Mouse (Mus musculus): ENCODE measurements around the gene Sgsm3. TPM values are rescaled to one million over a fixed set of nuclear protein-coding genes. Genes with fewer than 3 reads are reported as not detected.

The Sgsm3 gene
- polyA plus RNA-seq, 1 experiment from 2014 or later: 56.1 TPM

- no peak overlapping the region for H3K27ac ChIP-seq (replicated peaks; ENCODE audit: low read depth, low read length)
- WGBS: 87% methylated on average over 5 of the region's 5 CpGs
- no peak for DNase-seq
- H3K4me3 ChIP-seq (replicated peaks; ENCODE audit: low read depth, low read length): no peak overlapping the region
- H3K4me2 ChIP-seq (ENCODE audit: low read length): no peak overlapping the region
- H3K9ac ChIP-seq (replicated peaks; ENCODE audit: low read length): no peak overlapping the region
- H3K9me3 ChIP-seq (ENCODE audit: control insufficient read depth, low read length): no peaks in the 10 kb centered on the region
- ATAC-seq (ENCODE audit: low FRiP score, low TSS enrichment): no peak
- no peaks in the 10 kb centered on the region for H3K4me1 ChIP-seq (ENCODE audit: control insufficient read depth, insufficient read depth, low read length)
- no peaks in the 10 kb centered on the region for H3K36me3 ChIP-seq (ENCODE audit: control insufficient read depth, insufficient read depth, low read length)
- H3K27me3 ChIP-seq (ENCODE audit: control insufficient read depth, insufficient read depth, low read length): no peaks in the 10 kb centered on the region
Observed at GRCm38 (mm10) chr15:80994959-80995358, 17.4 kb downstream of the Sgsm3 start.

GRCm38 (mm10) chr15:80996090-80996835 lies 18.7 kb downstream of the Sgsm3 start:
- Histone ChIP-seq H3K9me3 (ENCODE audit: control insufficient read depth, low read length) (no peaks in the 10 kb centered on the region), H3K4me3 (replicated peaks; ENCODE audit: low read depth, low read length) (no peak overlapping the region), H3K4me2 (ENCODE audit: low read length) (no peak overlapping the region), H3K36me3 (ENCODE audit: control insufficient read depth, insufficient read depth, low read length) (no peaks in the 10 kb centered on the region), H3K9ac (replicated peaks; ENCODE audit: low read length) (no peak overlapping the region), H3K27me3 (ENCODE audit: control insufficient read depth, insufficient read depth, low read length) (no peaks in the 10 kb centered on the region), H3K4me1 (ENCODE audit: control insufficient read depth, insufficient read depth, low read length) (no peaks in the 10 kb centered on the region), H3K27ac (replicated peaks; ENCODE audit: low read depth, low read length) (no peak overlapping the region)
- no peak for DNase-seq
- ATAC-seq (ENCODE audit: low FRiP score, low TSS enrichment): no peak
- WGBS: 82% methylated on average over 6 of the region's 6 CpGs

GRCm38 (mm10) chr15:80997077-80997476 lies 19.5 kb downstream of the Sgsm3 start:
- Histone ChIP-seq H3K9ac (replicated peaks; ENCODE audit: low read length) (no peak overlapping the region), H3K4me2 (ENCODE audit: low read length) (no peak overlapping the region), H3K4me3 (replicated peaks; ENCODE audit: low read depth, low read length) (no peak overlapping the region), H3K27ac (replicated peaks; ENCODE audit: low read depth, low read length) (no peak overlapping the region), H3K4me1 (ENCODE audit: control insufficient read depth, insufficient read depth, low read length) (no peaks in the 10 kb centered on the region), H3K27me3 (ENCODE audit: control insufficient read depth, insufficient read depth, low read length) (no peaks in the 10 kb centered on the region), H3K36me3 (ENCODE audit: control insufficient read depth, insufficient read depth, low read length) (no peaks in the 10 kb centered on the region), H3K9me3 (ENCODE audit: control insufficient read depth, low read length) (no peaks in the 10 kb centered on the region)
- no peak for ATAC-seq (ENCODE audit: low FRiP score, low TSS enrichment)
- no peak for DNase-seq
- 70% methylated on average over 1 of the region's 1 CpGs for WGBS

DNA sequence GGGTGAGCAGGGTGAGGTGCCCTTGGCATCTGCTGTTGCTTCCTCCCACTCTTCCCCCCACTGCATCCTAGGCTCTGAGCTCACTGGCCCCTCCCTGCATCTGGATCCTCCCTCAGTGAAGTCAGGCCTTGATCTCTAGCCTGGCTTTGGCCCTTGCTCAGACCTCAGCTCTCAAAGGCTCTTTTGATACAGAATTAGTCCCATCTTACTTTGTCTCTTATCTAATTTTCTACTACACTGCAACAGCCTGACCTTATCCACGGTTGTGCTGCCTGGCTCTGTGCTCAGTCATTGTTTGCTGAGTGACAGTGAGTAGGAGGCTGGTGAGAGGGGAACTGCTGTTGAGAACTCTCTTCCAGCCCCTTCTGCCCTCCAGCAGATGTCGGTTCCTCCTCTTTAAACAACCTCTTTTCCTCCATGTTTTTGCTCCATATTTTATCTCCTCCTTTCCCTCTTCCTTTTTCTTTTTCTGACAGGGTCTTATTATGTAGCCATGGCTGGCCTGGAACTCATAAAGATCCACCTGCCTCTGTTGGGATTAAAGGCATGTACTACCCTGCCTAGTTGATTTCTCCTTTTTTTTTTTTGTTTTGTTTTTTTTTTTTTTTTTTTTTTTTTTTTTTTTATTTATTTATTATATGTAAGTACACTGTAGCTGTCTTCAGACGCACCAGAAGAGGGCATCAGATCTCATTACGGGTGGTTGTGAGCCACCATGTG lies 23.0 kb downstream of the Sgsm3 start:
- Histone ChIP-seq H3K36me3 (ENCODE audit: control insufficient read depth, insufficient read depth, low read length) (peaks cover 19% of the 10 kb centered on the region), H3K4me3 (replicated peaks; ENCODE audit: low read depth, low read length) (no peak overlapping the region), H3K27me3 (ENCODE audit: control insufficient read depth, insufficient read depth, low read length) (no peaks in the 10 kb centered on the region), H3K9ac (replicated peaks; ENCODE audit: low read length) (no peak overlapping the region), H3K4me1 (ENCODE audit: control insufficient read depth, insufficient read depth, low read length) (no peaks in the 10 kb centered on the region), H3K4me2 (ENCODE audit: low read length) (no peak overlapping the region), H3K9me3 (ENCODE audit: control insufficient read depth, low read length) (no peaks in the 10 kb centered on the region), H3K27ac (replicated peaks; ENCODE audit: low read depth, low read length) (no peak overlapping the region)
- DNase-seq (no peak), ATAC-seq (ENCODE audit: low FRiP score, low TSS enrichment) (no peak)
- WGBS: 60% methylated on average over 4 of the region's 4 CpGs

GRCm38 (mm10) chr15:81006127-81006735 lies 28.7 kb downstream of the Sgsm3 start:
- Histone ChIP-seq H3K27me3 (ENCODE audit: control insufficient read depth, insufficient read depth, low read length) (no peaks in the 10 kb centered on the region), H3K9me3 (ENCODE audit: control insufficient read depth, low read length) (no peaks in the 10 kb centered on the region), H3K27ac (replicated peaks; ENCODE audit: low read depth, low read length) (no peak overlapping the region), H3K9ac (replicated peaks; ENCODE audit: low read length) (no peak overlapping the region), H3K4me1 (ENCODE audit: control insufficient read depth, insufficient read depth, low read length) (no peaks in the 10 kb centered on the region), H3K4me3 (replicated peaks; ENCODE audit: low read depth, low read length) (no peak overlapping the region), H3K4me2 (ENCODE audit: low read length) (no peak overlapping the region), H3K36me3 (ENCODE audit: control insufficient read depth, insufficient read depth, low read length) (peaks cover 63% of the 10 kb centered on the region)
- ATAC-seq (ENCODE audit: low FRiP score, low TSS enrichment) (no peak), DNase-seq (no peak)
- 88% methylated on average over 10 of the region's 10 CpGs for WGBS

GRCm38 (mm10) chr15:81007339-81007738 lies 29.8 kb downstream of the Sgsm3 start:
- Histone ChIP-seq H3K9me3 (ENCODE audit: control insufficient read depth, low read length) (no peaks in the 10 kb centered on the region), H3K27me3 (ENCODE audit: control insufficient read depth, insufficient read depth, low read length) (no peaks in the 10 kb centered on the region), H3K9ac (replicated peaks; ENCODE audit: low read length) (no peak overlapping the region), H3K4me1 (ENCODE audit: control insufficient read depth, insufficient read depth, low read length) (no peaks in the 10 kb centered on the region), H3K36me3 (ENCODE audit: control insufficient read depth, insufficient read depth, low read length) (peaks cover 74% of the 10 kb centered on the region), H3K27ac (replicated peaks; ENCODE audit: low read depth, low read length) (no peak overlapping the region), H3K4me2 (ENCODE audit: low read length) (no peak overlapping the region), H3K4me3 (replicated peaks; ENCODE audit: low read depth, low read length) (no peak overlapping the region)
- ATAC-seq (ENCODE audit: low FRiP score, low TSS enrichment): no peak
- no peak for DNase-seq
- 92% methylated on average over 9 of the region's 9 CpGs for WGBS

GRCm38 (mm10) chr15:81007905-81008304 lies 30.3 kb downstream of the Sgsm3 start:
- no peak for DNase-seq
- Histone ChIP-seq H3K27ac (replicated peaks; ENCODE audit: low read depth, low read length) (no peak overlapping the region), H3K4me1 (ENCODE audit: control insufficient read depth, insufficient read depth, low read length) (no peaks in the 10 kb centered on the region), H3K4me2 (ENCODE audit: low read length) (no peak overlapping the region), H3K27me3 (ENCODE audit: control insufficient read depth, insufficient read depth, low read length) (no peaks in the 10 kb centered on the region), H3K4me3 (replicated peaks; ENCODE audit: low read depth, low read length) (no peak overlapping the region), H3K9ac (replicated peaks; ENCODE audit: low read length) (no peak overlapping the region), H3K36me3 (ENCODE audit: control insufficient read depth, insufficient read depth, low read length) (peaks cover 75% of the 10 kb centered on the region), H3K9me3 (ENCODE audit: control insufficient read depth, low read length) (no peaks in the 10 kb centered on the region)
- ATAC-seq (ENCODE audit: low FRiP score, low TSS enrichment): no peak
- 89% methylated on average over 8 of the region's 8 CpGs for WGBS

GRCm38 (mm10) chr15:81008689-81009123 lies 31.1 kb downstream of the Sgsm3 start:
- peak; percentile 35 for DNase-seq

More at GRCm38 (mm10) chr15:81008689-81009123, 31.1 kb downstream of the Sgsm3 start:
- Histone ChIP-seq H3K4me3 (replicated peaks; ENCODE audit: low read depth, low read length) (no peak overlapping the region), H3K27ac (replicated peaks; ENCODE audit: low read depth, low read length) (no peak overlapping the region), H3K4me1 (ENCODE audit: control insufficient read depth, insufficient read depth, low read length) (no peaks in the 10 kb centered on the region), H3K9ac (replicated peaks; ENCODE audit: low read length) (no peak overlapping the region), H3K27me3 (ENCODE audit: control insufficient read depth, insufficient read depth, low read length) (no peaks in the 10 kb centered on the region), H3K4me2 (ENCODE audit: low read length) (no peak overlapping the region), H3K36me3 (ENCODE audit: control insufficient read depth, insufficient read depth, low read length) (peaks cover 76% of the 10 kb centered on the region), H3K9me3 (ENCODE audit: control insufficient read depth, low read length) (no peaks in the 10 kb centered on the region)
- ATAC-seq (ENCODE audit: low FRiP score, low TSS enrichment): no peak
- 65% methylated on average over 10 of the region's 10 CpGs for WGBS
